Mouse (Mus musculus) liver, embryonic 13.5 days (tissue): Measurements from ENCODE around the gene Grk6. TPM values are rescaled to one million over a fixed set of nuclear protein-coding genes. Genes with fewer than 3 reads are reported as not detected.
A peak's percentile ranks its signal among the peaks of the same experiment; 100 is the strongest.

Experiments used
- ATAC-seq: fragments of 200-750 bp; cut with Nextera tagmentation; 2 replicates; pipeline ENCODE4 v1.8.0; 2017; ENCODE audit warnings: low read depth, mild to moderate bottlenecking, moderate number of reproducible peaks, moderate library complexity
- DNase-seq: peaks from one replicate; pipeline ENCODE4 v3.0.0; 2022
- H3K27ac ChIP-seq: fragments of 300-500 bp; sonication (generic); 2 replicates; pipeline ENCODE4 v1.5.1; 2015; ENCODE audit warnings: moderate library complexity, mild to moderate bottlenecking, inconsistent platforms
- H3K27me3 ChIP-seq: fragments of 300-500 bp; sonication (generic); 2 replicates; pipeline ENCODE4 v1.6.1; 2015; ENCODE audit warnings: mild to moderate bottlenecking, inconsistent platforms
- H3K36me3 ChIP-seq: fragments of 300-500 bp; sonication (generic); 2 replicates; pipeline ENCODE4 v1.6.1; 2015; ENCODE audit warnings: mild to moderate bottlenecking, inconsistent platforms
- H3K4me1 ChIP-seq: fragments of 300-500 bp; sonication (generic); replicated peaks from 2 replicates; pipeline ENCODE4 v1.6.1; 2015; ENCODE audit warnings: inconsistent platforms
- H3K4me2 ChIP-seq: fragments of 300-500 bp; sonication (generic); 2 replicates; pipeline ENCODE4 v1.6.1; 2015; ENCODE audit warnings: inconsistent platforms, mild to moderate bottlenecking, moderate library complexity
- H3K4me3 ChIP-seq: fragments of 300-500 bp; sonication (generic); replicated peaks from 2 replicates; pipeline ENCODE4 v1.5.1; 2015; ENCODE audit warnings: mild to moderate bottlenecking, inconsistent platforms
- H3K9ac ChIP-seq: fragments of 300-500 bp; sonication (generic); 2 replicates; pipeline ENCODE4 v1.6.1; 2015; ENCODE audit warnings: mild to moderate bottlenecking, inconsistent platforms
- H3K9me3 ChIP-seq: fragments of 300-500 bp; sonication (generic); replicated peaks from 2 replicates; pipeline ENCODE4 v1.6.1; 2016; ENCODE audit warnings: inconsistent platforms
- WGBS: fragments of 180-500 bp; shearing (Covaris S2); methylation state at CpG from one replicate; pipeline ENCODE4 v1.1.7; 2015; ENCODE audit not compliant: insufficient replicate concordance; 5-methylcytosine and 5-hydroxymethylcytosine counted together
- polyA plus RNA-seq: library from polyadenylated mRNA; unstranded; fragments of >200 nt; fragmentation: Nextera tagmentation; extraction: Ambion mirVana; gene quantifications from 2 replicates; pipeline ENCODE4 v1.2.1, GENCODE M21; 2015

Grk6 gene
- polyA plus RNA-seq, 1 experiment from 2014 or later, result 25.2 TPM

GRCm38 (mm10) chr13:55449679-55450441 lies 5.0 kb downstream of the Grk6 start:
- ATAC-seq, result no peak

GRCm38 (mm10) chr13:55450511-55450980 lies 5.7 kb downstream of the Grk6 start:
- H3K4me2 ChIP-seq, result no peak overlapping the region
- H3K27me3 ChIP-seq, result no peaks in the 10 kb centered on the region
- no peak overlapping the region for H3K9ac ChIP-seq
- WGBS, result 90% methylated on average over 11 of the region's 11 CpGs
- DNase-seq (no peak), ATAC-seq (no peak)
- H3K27ac ChIP-seq, result no peak overlapping the region
- peaks cover 53% of the 10 kb centered on the region for H3K4me1 ChIP-seq
- H3K9me3 ChIP-seq, result no peaks in the 10 kb centered on the region
- no peak overlapping the region for H3K4me3 ChIP-seq
- peaks cover 72% of the 10 kb centered on the region for H3K36me3 ChIP-seq

More at GRCm38 (mm10) chr13:55449679-55450441, 5.0 kb downstream of the Grk6 start:
- H3K4me1 ChIP-seq, result peaks cover 54% of the 10 kb centered on the region
- DNase-seq, result no peak
- peaks cover 65% of the 10 kb centered on the region for H3K36me3 ChIP-seq
- peak overlapping the region; percentile 13; the same call in 1 of the 2 replicates for H3K4me2 ChIP-seq
- no peaks in the 10 kb centered on the region for H3K9me3 ChIP-seq
- H3K27ac ChIP-seq, result peak overlapping the region; percentile 26
- 75% methylated on average over 17 of the region's 17 CpGs for WGBS
- H3K27me3 ChIP-seq, result no peaks in the 10 kb centered on the region
- H3K9ac ChIP-seq, result 0 out of 2 replicates have a peak overlapping the region, but pooled peaks have one; percentile 14
- no peak overlapping the region for H3K4me3 ChIP-seq

- H3K36me3 ChIP-seq, result peaks cover 80% of the 10 kb centered on the region
Measured at GRCm38 (mm10) chr13:55451296-55451695, 6.4 kb downstream of the Grk6 start.

GRCm38 (mm10) chr13:55451785-55452549 lies 7.1 kb downstream of the Grk6 start:
- H3K36me3 ChIP-seq, result peaks cover 84% of the 10 kb centered on the region
- no peaks in the 10 kb centered on the region for H3K9me3 ChIP-seq
- ATAC-seq, result no peak
- DNase-seq, result no peak
- H3K4me1 ChIP-seq, result peaks cover 38% of the 10 kb centered on the region
- H3K4me3 ChIP-seq, result no peak overlapping the region
- H3K27me3 ChIP-seq, result no peaks in the 10 kb centered on the region
- H3K27ac ChIP-seq, result no peak overlapping the region
- H3K4me2 ChIP-seq, result no peak overlapping the region
- no peak overlapping the region for H3K9ac ChIP-seq
- WGBS, result 90% methylated on average over 16 of the region's 16 CpGs

More at GRCm38 (mm10) chr13:55451296-55451695, 6.4 kb downstream of the Grk6 start:
- WGBS, result 86% methylated on average over 10 of the region's 10 CpGs
- Histone ChIP-seq H3K4me2 (no peak overlapping the region), H3K9me3 (no peaks in the 10 kb centered on the region), H3K27ac (no peak overlapping the region), H3K9ac (no peak overlapping the region), H3K4me1 (peaks cover 45% of the 10 kb centered on the region), H3K27me3 (no peaks in the 10 kb centered on the region), H3K4me3 (no peak overlapping the region)
- DNase-seq (no peak), ATAC-seq (no peak)

- Histone ChIP-seq H3K27me3 (peaks cover 58% of the 10 kb centered on the region), H3K9ac (no peak overlapping the region), H3K27ac (no peak overlapping the region), H3K4me3 (no peak overlapping the region), H3K9me3 (no peaks in the 10 kb centered on the region), H3K36me3 (peaks cover 43% of the 10 kb centered on the region), H3K4me1 (peaks cover 25% of the 10 kb centered on the region), H3K4me2 (no peak overlapping the region)
- DNase-seq (no peak), ATAC-seq (no peak)
- 40% methylated on average over 2 of the region's 2 CpGs for WGBS
Measured at GRCm38 (mm10) chr13:55462965-55463364, 18.1 kb downstream of the Grk6 start.

- H3K9ac ChIP-seq, result peak overlapping the region; percentile 52; the same call in 1 of the 2 replicates
- H3K27ac ChIP-seq, result no peak overlapping the region
- peak overlapping the region; percentile 55 for H3K4me3 ChIP-seq
- peak overlapping the region; percentile 75 for H3K4me2 ChIP-seq
- DNase-seq (no peak), ATAC-seq (no peak)
- H3K9me3 ChIP-seq, result no peaks in the 10 kb centered on the region
- H3K27me3 ChIP-seq, result peaks cover 63% of the 10 kb centered on the region
- 14% methylated on average over 14 of the region's 14 CpGs for WGBS
- peaks cover 37% of the 10 kb centered on the region for H3K36me3 ChIP-seq
- peaks cover 25% of the 10 kb centered on the region for H3K4me1 ChIP-seq
Measured at GRCm38 (mm10) chr13:55463399-55464026, 18.6 kb downstream of the Grk6 start.

- Histone ChIP-seq H3K27ac (no peak within 1 kb of the TSS; the same call in 1 of the 2 replicates), H3K36me3 (peaks cover 30% of the 10 kb centered on the region), H3K4me1 (peaks cover 25% of the 10 kb centered on the region), H3K4me3 (peak within 1 kb of the TSS; percentile 55), H3K4me2 (peak within 1 kb of the TSS; percentile 75), H3K9me3 (no peaks in the 10 kb centered on the region), H3K27me3 (peaks cover 71% of the 10 kb centered on the region), H3K9ac (peak within 1 kb of the TSS; percentile 52)
- DNase-seq (no peak), ATAC-seq (no peak)
- 2% methylated on average over 76 of the region's 84 CpGs for WGBS
Measured at GRCm38 (mm10) chr13:55464027-55464884, 19.4 kb downstream of the Grk6 start, which contains the start of gene Prr7. TSS of gene Prr7 (plus strand) at chr13:55464267.

- peaks cover 20% of the 10 kb centered on the region for H3K36me3 ChIP-seq
- H3K9me3 ChIP-seq, result no peaks in the 10 kb centered on the region
- H3K27me3 ChIP-seq, result peaks cover 80% of the 10 kb centered on the region
- H3K27ac ChIP-seq, result no peak overlapping the region
- H3K4me2 ChIP-seq, result no peak overlapping the region
- 13% methylated on average over 3 of the region's 3 CpGs for WGBS
- no peak for ATAC-seq
- no peak overlapping the region for H3K4me3 ChIP-seq
- DNase-seq, result no peak
- H3K4me1 ChIP-seq, result peaks cover 25% of the 10 kb centered on the region
- no peak overlapping the region for H3K9ac ChIP-seq
Measured at GRCm38 (mm10) chr13:55465184-55465583, 20.3 kb downstream of the Grk6 start.

- peaks cover 87% of the 10 kb centered on the region for H3K27me3 ChIP-seq
- no peak for ATAC-seq
- DNase-seq, result no peak
- H3K27ac ChIP-seq, result no peak overlapping the region
- WGBS, result 37% methylated on average over 5 of the region's 5 CpGs
- no peak overlapping the region for H3K4me3 ChIP-seq
- H3K9ac ChIP-seq, result no peak overlapping the region
- no peaks in the 10 kb centered on the region for H3K9me3 ChIP-seq
- H3K36me3 ChIP-seq, result peaks cover 13% of the 10 kb centered on the region
- H3K4me2 ChIP-seq, result no peak overlapping the region
- peaks cover 28% of the 10 kb centered on the region for H3K4me1 ChIP-seq
Measured at GRCm38 (mm10) chr13:55465830-55466440, 21.1 kb downstream of the Grk6 start.

- Histone ChIP-seq H3K9me3 (no peaks in the 10 kb centered on the region), H3K36me3 (no peaks in the 10 kb centered on the region), H3K4me2 (no peak overlapping the region), H3K9ac (no peak overlapping the region), H3K27me3 (peaks cover 100% of the 10 kb centered on the region), H3K4me3 (no peak overlapping the region), H3K4me1 (peaks cover 46% of the 10 kb centered on the region), H3K27ac (no peak overlapping the region)
- ATAC-seq (no peak), DNase-seq (no peak)
- WGBS, result 45% methylated on average over 13 of the region's 13 CpGs
Measured at GRCm38 (mm10) chr13:55468851-55469560, 24.1 kb downstream of the Grk6 start.
